Mouse (Mus musculus) layer of hippocampus, postnatal 10 days (tissue): ENCODE data around the gene Gkap1. TPM values are rescaled to one million over a fixed set of nuclear protein-coding genes. Genes with fewer than 3 reads are reported as not detected.

Experiments used
- DNase-seq, 2 experiments: peaks; one replicate each; pipeline ENCODE4 v3.0.0; 2021; ENCODE audit warnings: low spot score in 2 of 2
- microRNA-seq, 2 experiments: library from miRNA; unstranded; fragments of <30 nt; microRNA quantifications; one replicate each; pipeline ENCODE4 v1.2.0; 2021
- total RNA-seq, 2 experiments: library from RNA; stranded (reverse); gene quantifications; 2 replicates each; pipeline ENCODE4 v1.2.3; 2021

The Gkap1 gene
- total RNA-seq, 2 experiments from 2014 or later = 24.3 to 24.6 TPM

DNA sequence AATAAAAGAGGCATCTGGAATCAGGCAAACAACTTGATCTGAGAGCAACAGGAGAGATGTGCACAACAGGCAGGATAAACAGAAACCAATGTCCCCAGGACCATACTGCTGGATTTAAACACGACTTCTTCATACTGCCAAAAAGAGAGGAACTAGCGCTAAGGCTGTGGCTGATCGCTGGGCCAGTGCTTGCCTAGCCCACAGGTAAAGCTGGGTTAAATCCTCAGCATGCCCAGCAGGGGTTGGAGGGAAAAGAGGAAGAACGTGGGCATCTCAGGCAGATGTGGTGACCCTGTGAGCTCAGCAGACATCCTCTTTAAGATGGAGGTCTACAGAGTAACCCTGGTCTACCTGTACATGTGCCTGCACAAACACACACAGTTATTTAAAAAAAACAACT lies 70.5 kb downstream of the Gkap1 start:
- no peak for DNase-seq

DNA sequence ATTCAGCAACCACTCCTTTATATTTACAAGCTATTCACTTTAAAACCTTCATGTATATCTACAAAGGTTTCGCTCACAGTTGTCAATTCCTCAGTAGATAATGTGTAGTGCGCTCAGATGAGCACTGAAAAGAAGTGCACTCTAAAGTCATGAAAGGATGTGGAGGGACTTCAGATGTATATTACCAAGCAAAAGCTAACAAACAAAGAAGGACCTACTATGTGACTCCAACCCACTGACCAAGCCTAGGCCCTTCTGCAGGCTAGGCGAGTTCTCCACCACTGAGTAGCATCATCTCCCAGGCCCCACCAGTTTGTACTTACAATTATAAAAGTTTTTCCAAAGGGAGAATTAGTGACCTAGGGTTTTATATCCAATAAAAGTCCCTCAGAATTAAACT lies 71.3 kb downstream of the Gkap1 start:
- no peak for DNase-seq

DNA sequence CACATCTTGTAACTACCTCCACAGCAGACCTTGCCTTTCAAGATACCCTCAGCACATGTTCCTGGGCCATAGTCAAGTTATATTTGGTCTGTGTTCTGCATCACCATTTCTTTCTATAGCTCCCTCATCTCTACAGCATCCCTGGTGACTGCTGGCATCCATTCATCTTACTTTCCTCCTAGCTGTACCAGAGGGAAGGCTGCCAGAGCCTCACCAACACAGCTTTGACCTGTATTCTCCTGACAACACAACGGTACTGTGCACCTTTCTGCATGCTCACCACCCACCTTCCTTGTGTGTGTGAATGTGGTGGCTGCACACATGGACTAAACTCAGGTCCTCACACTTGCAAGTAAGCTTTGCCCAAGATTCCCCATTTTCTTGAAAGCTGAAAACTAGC lies 72.6 kb downstream of the Gkap1 start:
- DNase-seq = no peak

DNA sequence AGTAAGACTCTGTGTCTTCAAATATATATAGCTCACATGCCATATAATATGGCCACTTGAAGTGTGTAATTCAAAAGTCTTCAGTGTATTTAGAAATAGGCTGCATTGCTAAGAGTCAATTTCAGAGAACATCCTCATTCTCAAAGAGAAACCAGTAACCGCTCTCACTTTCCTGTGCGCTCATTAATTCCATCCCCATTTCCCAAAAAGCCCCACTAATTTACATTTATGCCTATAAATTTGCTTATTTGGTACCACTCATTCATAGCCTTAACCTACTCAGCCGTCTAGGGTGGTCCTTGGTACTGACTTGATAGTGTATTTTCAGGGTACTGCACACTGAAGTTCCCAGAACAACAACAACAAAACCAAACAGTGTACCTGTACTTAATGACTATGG lies 73.6 kb downstream of the Gkap1 start:
- no peak for DNase-seq

DNA sequence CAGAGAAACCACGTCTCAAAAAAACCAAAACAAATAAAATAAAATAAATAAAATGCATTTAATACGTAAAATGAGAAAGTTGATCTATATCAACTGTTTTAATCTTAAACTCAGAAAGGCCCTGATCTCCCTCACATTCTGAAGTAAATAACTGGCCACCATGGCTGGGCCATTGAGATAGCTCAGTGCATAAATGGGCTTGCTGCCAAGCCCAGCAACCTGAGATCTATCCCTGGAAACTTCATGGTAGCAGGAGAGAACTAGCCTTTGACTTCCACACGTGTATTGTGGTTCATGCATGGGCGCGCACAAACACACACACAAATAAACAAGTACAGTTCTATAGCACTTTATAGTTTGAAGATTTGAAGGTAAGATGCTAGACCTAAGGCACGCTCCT lies 74.2 kb downstream of the Gkap1 start:
- DNase-seq = no peak

DNA sequence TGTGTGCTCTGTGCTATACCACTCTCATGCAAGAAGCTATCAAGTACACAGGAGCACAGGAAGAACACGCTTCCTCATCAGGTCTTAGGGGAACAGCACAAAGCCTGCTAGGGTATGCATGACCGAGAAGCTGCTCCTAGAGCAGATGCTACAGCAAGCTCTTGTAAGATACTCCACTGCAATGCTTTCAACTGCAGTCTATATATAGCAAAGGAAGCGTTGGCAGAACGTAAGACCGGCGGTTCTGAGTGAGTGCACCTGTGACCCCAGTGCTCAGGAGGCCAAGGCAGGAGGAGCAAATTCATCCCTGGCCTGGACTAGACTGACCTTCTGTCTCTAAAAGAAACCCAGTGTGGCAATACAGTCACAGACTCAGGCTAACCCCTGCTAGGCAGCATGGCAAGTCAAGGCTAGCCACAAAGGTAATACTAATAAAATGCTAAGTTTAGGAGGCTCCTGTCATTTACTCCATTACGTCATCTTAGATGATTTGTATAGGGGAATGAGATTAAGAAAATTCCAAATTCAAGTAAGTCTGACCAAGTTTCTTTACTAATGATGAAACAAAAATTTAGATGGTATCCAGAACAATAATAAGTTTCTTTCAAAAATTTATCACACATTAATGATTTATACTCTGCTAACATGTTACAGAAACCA lies 77.4 kb downstream of the Gkap1 start:
- DNase-seq = no peak

DNA sequence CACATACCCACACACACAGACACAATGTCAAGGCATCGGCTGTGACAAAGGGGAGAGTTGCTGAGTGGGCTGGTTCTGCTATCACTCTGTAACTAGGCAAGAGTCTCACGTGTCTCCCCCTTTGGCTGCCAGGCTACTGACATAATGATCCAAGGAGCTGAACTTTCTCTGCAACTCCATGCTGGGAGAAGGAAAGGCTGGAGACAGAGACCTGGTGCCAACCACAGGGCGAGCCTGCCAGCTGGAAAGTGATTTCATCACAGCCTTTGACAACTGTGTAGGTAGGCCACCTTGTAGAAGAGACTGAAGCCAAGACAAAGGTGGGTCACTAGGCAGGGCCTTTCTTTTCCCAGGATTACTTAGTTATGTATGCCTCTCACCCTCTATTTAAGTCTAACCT lies 78.3 kb downstream of the Gkap1 start:
- no peak for DNase-seq

DNA sequence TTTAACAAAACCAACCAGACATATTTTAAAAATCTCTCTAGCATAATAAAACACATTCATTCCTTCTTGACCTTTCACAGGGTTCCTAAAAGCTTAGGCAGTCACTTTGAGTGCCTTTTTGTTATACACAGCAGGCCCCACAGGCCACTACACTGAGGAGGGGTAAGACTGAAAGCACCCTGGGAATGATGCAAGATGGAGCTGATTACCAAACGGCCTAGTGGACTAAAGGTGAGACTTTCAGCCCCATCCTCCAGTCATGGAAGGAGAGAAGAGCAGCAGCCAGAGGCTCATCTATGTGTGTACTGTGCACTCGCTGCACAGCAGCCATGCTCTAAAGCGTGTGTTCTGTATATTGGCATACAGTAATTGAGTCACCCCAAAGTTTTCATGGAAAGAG lies 80.6 kb downstream of the Gkap1 start:
- no peak for DNase-seq

DNA sequence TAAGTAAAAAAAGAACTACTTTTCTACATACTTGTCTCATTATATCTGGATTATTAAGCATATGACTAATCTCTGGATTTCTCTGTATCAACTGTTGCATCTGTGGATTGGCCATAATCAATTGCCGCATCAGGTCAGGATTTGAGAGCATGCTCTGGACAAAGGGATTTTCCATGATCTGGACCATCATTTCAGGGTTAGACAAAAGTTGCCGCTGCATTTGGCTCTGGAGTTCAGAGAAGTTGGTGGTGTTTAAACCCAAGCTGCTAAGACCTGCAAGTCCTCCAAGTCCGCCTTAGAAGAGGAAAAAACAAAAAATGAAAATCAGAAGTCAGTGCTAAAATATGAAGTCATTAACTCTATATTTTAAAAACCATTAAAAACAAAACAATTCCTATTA lies 82.3 kb downstream of the Gkap1 start:
- DNase-seq = no peak

DNA sequence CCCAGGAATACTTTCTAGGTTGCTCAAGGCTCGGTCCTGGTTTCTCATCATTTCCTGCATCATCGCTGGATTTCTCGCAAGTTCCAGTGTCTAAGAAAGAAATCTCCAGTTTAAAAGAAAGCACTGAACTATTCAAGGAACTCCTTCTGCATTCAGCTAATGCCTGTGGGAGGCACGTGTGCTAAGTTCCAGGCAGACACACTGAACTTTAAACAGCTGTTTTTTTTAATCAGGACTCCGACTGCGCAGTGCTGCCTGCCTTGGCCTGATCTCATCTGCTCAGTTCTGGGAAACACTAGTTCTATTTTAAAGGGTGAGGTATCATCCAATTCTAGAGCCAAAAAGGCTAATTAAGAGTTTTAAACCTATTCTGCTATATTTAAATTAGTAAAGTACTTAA lies 83.4 kb downstream of the Gkap1 start:
- no peak for DNase-seq

DNA sequence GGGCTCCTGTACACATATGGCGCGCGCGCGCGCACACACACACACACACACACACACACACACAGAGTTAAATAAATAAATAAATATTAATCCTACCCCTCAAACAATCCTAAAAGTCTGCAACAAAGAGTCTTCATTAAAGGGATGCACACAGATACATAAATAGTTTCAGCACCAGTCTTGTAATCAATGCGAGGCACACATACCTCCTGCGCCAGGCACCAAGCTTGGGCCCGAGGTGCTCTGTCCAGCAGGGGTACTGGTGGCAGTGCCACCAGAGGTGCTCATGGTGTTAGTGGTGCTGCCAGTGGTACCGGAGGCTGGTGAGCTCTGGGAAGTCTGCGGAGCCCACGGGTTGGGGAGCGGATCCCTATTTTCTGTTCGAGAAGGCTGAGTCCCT lies 84.0 kb downstream of the Gkap1 start:
- DNase-seq = no peak

DNA sequence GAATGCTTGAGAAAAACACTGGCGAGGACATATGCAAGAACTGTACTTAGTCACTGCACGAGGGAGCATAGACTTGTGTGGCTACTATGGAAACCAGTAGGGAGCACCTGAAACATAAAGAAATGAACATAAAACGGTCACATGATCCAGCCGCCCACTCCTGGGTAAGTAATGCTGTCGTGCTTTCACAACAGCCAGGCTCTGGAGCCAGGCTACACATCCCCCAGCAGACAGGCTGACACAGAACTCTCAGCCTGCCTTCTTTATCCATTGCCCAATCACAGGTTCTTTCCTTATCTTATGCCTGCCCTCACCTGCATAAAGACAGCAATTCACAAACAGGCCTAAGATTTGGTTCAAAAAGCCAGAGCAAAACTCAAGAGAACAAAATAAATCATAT lies 86.0 kb downstream of the Gkap1 start:
- no peak for DNase-seq

DNA sequence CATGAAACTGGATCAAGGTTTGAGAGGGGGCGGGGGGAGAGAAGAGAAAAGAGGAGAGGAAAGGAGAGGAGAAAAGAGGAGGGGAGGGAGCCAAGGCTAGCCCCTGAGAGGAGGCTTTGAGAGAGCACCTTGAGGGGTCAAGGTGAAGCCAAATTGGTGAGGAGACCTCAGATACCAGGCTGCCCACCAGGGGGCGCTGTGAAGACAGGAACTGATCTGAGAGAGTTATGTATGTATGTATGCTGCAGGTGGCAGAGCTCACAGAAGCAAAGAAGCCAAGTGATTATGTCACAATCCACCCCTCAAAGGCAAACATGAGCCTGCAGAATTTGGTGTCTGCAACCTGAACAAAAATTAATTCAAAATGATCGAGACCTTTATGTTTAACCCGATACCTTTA lies 87.1 kb downstream of the Gkap1 start:
- DNase-seq = peak; percentile 82 to 83

DNA sequence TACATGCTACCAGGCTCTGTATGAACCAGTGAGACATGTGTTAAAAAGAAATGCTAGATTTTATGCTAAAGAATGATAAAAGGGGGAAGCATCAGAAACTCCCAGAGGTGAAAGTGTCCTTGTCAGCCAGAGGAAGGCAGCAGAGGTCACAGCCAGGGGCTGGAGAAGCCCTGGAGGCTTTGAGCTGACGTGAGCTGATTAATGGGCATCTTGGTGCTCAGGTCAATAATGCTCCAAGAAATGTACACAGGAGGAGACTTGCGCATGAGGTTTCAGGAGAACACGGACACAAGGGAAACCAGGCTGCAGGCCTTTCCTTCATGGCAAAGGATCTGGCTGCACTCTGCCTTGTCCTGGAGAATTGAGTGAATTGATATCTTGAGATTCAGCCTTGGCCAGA lies 87.7 kb downstream of the Gkap1 start:
- no peak for DNase-seq

DNA sequence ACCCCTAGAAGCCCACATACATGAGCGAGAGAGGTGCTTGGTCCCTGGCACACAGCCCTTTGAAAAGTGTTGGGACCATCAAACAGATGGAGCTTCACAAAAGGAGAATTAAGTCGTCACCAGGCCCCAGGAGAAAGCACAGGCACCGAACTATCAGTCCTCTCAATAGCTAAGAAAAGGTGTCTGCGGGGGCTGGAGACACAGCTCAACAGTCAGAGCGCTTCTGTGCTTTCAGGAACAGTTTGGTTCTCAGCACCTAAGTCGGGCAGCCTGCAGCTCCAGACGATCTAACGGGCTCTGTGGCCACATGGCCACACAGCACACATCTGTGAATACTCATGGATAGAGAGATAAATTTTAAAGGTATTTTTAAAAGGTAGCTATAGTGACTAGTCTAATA lies 89.2 kb downstream of the Gkap1 start:
- DNase-seq = no peak

DNA sequence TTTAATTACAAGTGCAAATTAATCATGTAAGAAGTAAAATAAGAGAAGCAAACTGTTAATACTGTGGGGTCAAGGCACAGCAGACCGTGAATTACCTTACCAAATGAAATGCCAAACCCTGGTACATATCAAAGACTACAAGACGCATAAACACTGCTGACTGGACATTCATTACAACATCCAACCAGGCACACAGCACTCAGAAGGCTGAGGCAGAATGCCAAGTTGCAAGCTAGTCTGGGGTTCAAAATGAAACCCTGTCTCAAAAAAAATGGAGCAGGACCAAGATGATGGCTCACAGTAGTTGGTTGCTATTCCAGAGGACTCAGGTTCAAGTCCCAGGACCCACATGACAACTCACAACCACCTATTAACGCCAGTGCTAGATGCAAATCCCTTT lies 91.4 kb downstream of the Gkap1 start:
- DNase-seq = no peak

Small RNAs within 50 kb of the gene (microRNA-seq; reads per million reads assigned to microRNA genes)
- gene Mir6369 = 0 reads per million in 2 experiments

Other genes with a start within 250 kb of the Gkap1 start
- 10 to 100 TPM; 25.0 to 27.8 TPM for gene Klhl3, start 162.1 kb downstream of the Gkap1 start, total RNA-seq
- 100 to 1,000 TPM; 170 to 173 TPM for gene Hnrnpa0, start 147.1 kb downstream of the Gkap1 start, total RNA-seq
- gene Idnk, start 118.0 kb downstream of the Gkap1 start, total RNA-seq = 10 to 100 TPM; 29.2 to 33.3 TPM
- gene Ubqln1, start 60.0 kb downstream of the Gkap1 start, total RNA-seq = 100 to 1,000 TPM; 129 to 135 TPM
- gene Kif27, start 83.4 kb upstream of the Gkap1 start, total RNA-seq = 1 to 10 TPM; 4.0 to 4.6 TPM
- 1 to 10 TPM; 6.1 TPM for gene 2210016F16Rik, start 109.5 kb upstream of the Gkap1 start, total RNA-seq
- gene Rmi1, start 126.5 kb upstream of the Gkap1 start, total RNA-seq = 10 to 100 TPM; 14.5 to 15.2 TPM
- gene Hnrnpk, start 127.6 kb upstream of the Gkap1 start, total RNA-seq = 100 to 1,000 TPM; 758 to 769 TPM